Mouse (Mus musculus) cortical plate, adult 2 months (tissue): ENCODE measurements around the gene Zfp715.

Experiments used
- CTCF ChIP-seq: fragments of 200-500 bp; IDR thresholded peaks from 2 replicates; pipeline ENCODE4 v1.5.1; 2011; ENCODE audit warnings: mild to moderate bottlenecking, control low read depth, low read length; ENCODE audit not compliant: insufficient read depth; ENCODE audit errors: extremely low read depth
- POLR2A ChIP-seq: fragments of 200-500 bp; IDR thresholded peaks from 2 replicates; pipeline ENCODE4 v1.6.1; 2011; ENCODE audit warnings: mild to moderate bottlenecking, low read length, control low read depth; ENCODE audit not compliant: insufficient read depth; ENCODE audit errors: extremely low read depth

GRCm38 (mm10) chr7:43344020-43344419, 30.9 kb upstream of the Zfp715 start:
- TF ChIP-seq POLR2A (no peak), CTCF (no peak)
